Mouse (Mus musculus): ENCODE data around the gene Chd1. TPM values are rescaled to one million over a fixed set of nuclear protein-coding genes. Genes with fewer than 3 reads are reported as not detected.

The Chd1 gene
- polyA plus RNA-seq, 1 experiment from 2014 or later: 35.7 TPM

DNA sequence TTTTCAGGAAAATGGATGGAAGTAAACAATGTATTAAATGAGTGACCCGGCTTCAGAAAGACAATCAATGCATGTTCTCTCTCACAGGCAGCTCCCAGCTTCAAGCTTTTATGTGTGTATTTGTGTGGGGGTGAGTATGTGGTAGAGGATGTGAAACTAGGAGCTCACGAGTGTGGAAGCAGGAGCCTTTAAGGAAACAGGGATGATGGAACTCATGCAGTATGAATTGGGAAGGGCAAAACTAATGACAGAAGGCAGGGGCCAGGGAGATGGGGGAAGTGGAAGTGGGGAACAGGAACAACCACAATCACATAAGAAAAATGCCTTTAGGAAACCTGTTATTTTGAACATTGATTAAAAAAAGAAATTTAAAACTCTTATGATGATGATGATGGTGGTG lies 9.2 kb upstream of the Chd1 start:
- Histone ChIP-seq H3K9me3 (ENCODE audit: control insufficient read depth, low read depth, low read length) (no peaks in the 10 kb centered on the region), H3K27ac (ENCODE audit: low read length) (no peak overlapping the region), H3K4me1 (ENCODE audit: control insufficient read depth, insufficient read depth, low read length) (no peaks in the 10 kb centered on the region), H3K4me3 (ENCODE audit: low read depth, low read length) (no peak overlapping the region), H3K27me3 (ENCODE audit: control insufficient read depth, insufficient read depth, low read length) (no peaks in the 10 kb centered on the region), H3K9ac (replicated peaks; ENCODE audit: low read depth, low read length) (no peak overlapping the region), H3K4me2 (replicated peaks; ENCODE audit: low read depth, low read length) (no peak overlapping the region), H3K36me3 (ENCODE audit: control insufficient read depth, insufficient read depth, low read length) (no peaks in the 10 kb centered on the region)
- ATAC-seq (ENCODE audit: insufficient number of reproducible peaks, insufficient read depth, low FRiP score, low read depth): no peak
- 77% methylated on average over 2 of the region's 2 CpGs for WGBS

- Histone ChIP-seq H3K9me3 (ENCODE audit: control insufficient read depth, low read depth, low read length) (no peaks in the 10 kb centered on the region), H3K27ac (ENCODE audit: low read length) (no peak overlapping the region), H3K9ac (replicated peaks; ENCODE audit: low read depth, low read length) (no peak overlapping the region), H3K4me2 (replicated peaks; ENCODE audit: low read depth, low read length) (no peak overlapping the region), H3K4me3 (ENCODE audit: low read depth, low read length) (no peak overlapping the region), H3K27me3 (ENCODE audit: control insufficient read depth, insufficient read depth, low read length) (no peaks in the 10 kb centered on the region), H3K36me3 (ENCODE audit: control insufficient read depth, insufficient read depth, low read length) (no peaks in the 10 kb centered on the region), H3K4me1 (ENCODE audit: control insufficient read depth, insufficient read depth, low read length) (no peaks in the 10 kb centered on the region)
- no peak for ATAC-seq (ENCODE audit: insufficient number of reproducible peaks, insufficient read depth, low FRiP score, low read depth)
- 79% methylated on average over 3 of the region's 3 CpGs for WGBS
These were observed 5.8 kb upstream of the Chd1 start for GRCm38 (mm10) chr17:15698956-15699355.

DNA sequence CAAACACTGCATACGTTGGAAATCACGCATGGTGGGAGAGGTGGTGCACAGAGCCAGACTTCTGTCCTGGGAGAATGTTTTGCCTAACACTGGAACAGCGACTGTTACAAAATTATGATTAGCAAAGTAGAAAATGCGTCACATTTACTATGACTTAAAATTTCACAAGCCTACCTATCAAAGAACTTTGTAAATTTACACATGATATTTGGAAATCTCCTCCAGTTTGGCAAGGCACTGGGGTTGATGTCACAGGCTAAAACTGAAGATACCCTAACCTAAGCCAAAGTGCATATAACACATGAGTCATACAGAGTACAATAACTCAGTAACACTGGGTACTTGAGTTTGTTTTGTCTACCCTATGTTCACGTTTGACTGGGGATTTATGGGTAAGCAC lies 3.3 kb upstream of the Chd1 start:
- H3K27me3 ChIP-seq (ENCODE audit: control insufficient read depth, insufficient read depth, low read length): no peaks in the 10 kb centered on the region
- H3K9me3 ChIP-seq (ENCODE audit: control insufficient read depth, low read depth, low read length): no peaks in the 10 kb centered on the region
- no peak overlapping the region for H3K4me3 ChIP-seq (ENCODE audit: low read depth, low read length)
- H3K4me2 ChIP-seq (replicated peaks; ENCODE audit: low read depth, low read length): no peak overlapping the region
- no peak overlapping the region for H3K27ac ChIP-seq (ENCODE audit: low read length)
- no peak overlapping the region for H3K9ac ChIP-seq (replicated peaks; ENCODE audit: low read depth, low read length)
- WGBS: 87% methylated on average over 5 of the region's 5 CpGs
- no peak for ATAC-seq (ENCODE audit: insufficient number of reproducible peaks, insufficient read depth, low FRiP score, low read depth)
- H3K36me3 ChIP-seq (ENCODE audit: control insufficient read depth, insufficient read depth, low read length): no peaks in the 10 kb centered on the region
- H3K4me1 ChIP-seq (ENCODE audit: control insufficient read depth, insufficient read depth, low read length): peaks cover 2% of the 10 kb centered on the region; the same call in 1 of the 2 replicates

- Histone ChIP-seq H3K36me3 (ENCODE audit: control insufficient read depth, insufficient read depth, low read length) (peaks cover 11% of the 10 kb centered on the region), H3K4me1 (ENCODE audit: control insufficient read depth, insufficient read depth, low read length) (peaks cover 5% of the 10 kb centered on the region; the same call in 1 of the 2 replicates), H3K4me2 (replicated peaks; ENCODE audit: low read depth, low read length) (peak overlapping the region; percentile 55), H3K27me3 (ENCODE audit: control insufficient read depth, insufficient read depth, low read length) (no peaks in the 10 kb centered on the region), H3K27ac (ENCODE audit: low read length) (peak overlapping the region; percentile 91), H3K9me3 (ENCODE audit: control insufficient read depth, low read depth, low read length) (no peaks in the 10 kb centered on the region), H3K9ac (replicated peaks; ENCODE audit: low read depth, low read length) (peak overlapping the region; percentile 83), H3K4me3 (ENCODE audit: low read depth, low read length) (peak overlapping the region; percentile 88)
- no peak for ATAC-seq (ENCODE audit: insufficient number of reproducible peaks, insufficient read depth, low FRiP score, low read depth)
- WGBS: 4% methylated on average over 12 of the region's 12 CpGs
These were observed 651 bp upstream of the Chd1 start for GRCm38 (mm10) chr17:15704158-15704474.

- Histone ChIP-seq H3K36me3 (ENCODE audit: control insufficient read depth, insufficient read depth, low read length) (peaks cover 11% of the 10 kb centered on the region), H3K27ac (ENCODE audit: low read length) (peak overlapping the region; percentile 91), H3K4me1 (ENCODE audit: control insufficient read depth, insufficient read depth, low read length) (peaks cover 5% of the 10 kb centered on the region; the same call in 1 of the 2 replicates), H3K9ac (replicated peaks; ENCODE audit: low read depth, low read length) (peak overlapping the region; percentile 83), H3K4me2 (replicated peaks; ENCODE audit: low read depth, low read length) (peak overlapping the region; percentile 77), H3K4me3 (ENCODE audit: low read depth, low read length) (peak overlapping the region; percentile 88), H3K9me3 (ENCODE audit: control insufficient read depth, low read depth, low read length) (no peaks in the 10 kb centered on the region), H3K27me3 (ENCODE audit: control insufficient read depth, insufficient read depth, low read length) (no peaks in the 10 kb centered on the region)
- peak; percentile 57 for ATAC-seq (ENCODE audit: insufficient number of reproducible peaks, insufficient read depth, low FRiP score, low read depth)
- 1% methylated on average over 74 of the region's 89 CpGs for WGBS
These were observed 827 bp downstream of the Chd1 start for GRCm38 (mm10) chr17:15705303-15706284.

- peaks cover 4% of the 10 kb centered on the region; the same call in 1 of the 2 replicates for H3K4me1 ChIP-seq (ENCODE audit: control insufficient read depth, insufficient read depth, low read length)
- H3K27ac ChIP-seq (ENCODE audit: low read length): no peak overlapping the region
- no peak overlapping the region for H3K4me2 ChIP-seq (replicated peaks; ENCODE audit: low read depth, low read length)
- WGBS: 71% methylated on average over 4 of the region's 4 CpGs
- no peaks in the 10 kb centered on the region for H3K9me3 ChIP-seq (ENCODE audit: control insufficient read depth, low read depth, low read length)
- no peak overlapping the region for H3K4me3 ChIP-seq (ENCODE audit: low read depth, low read length)
- no peaks in the 10 kb centered on the region for H3K27me3 ChIP-seq (ENCODE audit: control insufficient read depth, insufficient read depth, low read length)
- H3K9ac ChIP-seq (replicated peaks; ENCODE audit: low read depth, low read length): no peak overlapping the region
- no peaks in the 10 kb centered on the region; the same call in 1 of the 2 replicates for H3K36me3 ChIP-seq (ENCODE audit: control insufficient read depth, insufficient read depth, low read length)
- no peak for ATAC-seq (ENCODE audit: insufficient number of reproducible peaks, insufficient read depth, low FRiP score, low read depth)
These were observed 9.7 kb downstream of the Chd1 start for GRCm38 (mm10) chr17:15714507-15714906.

DNA sequence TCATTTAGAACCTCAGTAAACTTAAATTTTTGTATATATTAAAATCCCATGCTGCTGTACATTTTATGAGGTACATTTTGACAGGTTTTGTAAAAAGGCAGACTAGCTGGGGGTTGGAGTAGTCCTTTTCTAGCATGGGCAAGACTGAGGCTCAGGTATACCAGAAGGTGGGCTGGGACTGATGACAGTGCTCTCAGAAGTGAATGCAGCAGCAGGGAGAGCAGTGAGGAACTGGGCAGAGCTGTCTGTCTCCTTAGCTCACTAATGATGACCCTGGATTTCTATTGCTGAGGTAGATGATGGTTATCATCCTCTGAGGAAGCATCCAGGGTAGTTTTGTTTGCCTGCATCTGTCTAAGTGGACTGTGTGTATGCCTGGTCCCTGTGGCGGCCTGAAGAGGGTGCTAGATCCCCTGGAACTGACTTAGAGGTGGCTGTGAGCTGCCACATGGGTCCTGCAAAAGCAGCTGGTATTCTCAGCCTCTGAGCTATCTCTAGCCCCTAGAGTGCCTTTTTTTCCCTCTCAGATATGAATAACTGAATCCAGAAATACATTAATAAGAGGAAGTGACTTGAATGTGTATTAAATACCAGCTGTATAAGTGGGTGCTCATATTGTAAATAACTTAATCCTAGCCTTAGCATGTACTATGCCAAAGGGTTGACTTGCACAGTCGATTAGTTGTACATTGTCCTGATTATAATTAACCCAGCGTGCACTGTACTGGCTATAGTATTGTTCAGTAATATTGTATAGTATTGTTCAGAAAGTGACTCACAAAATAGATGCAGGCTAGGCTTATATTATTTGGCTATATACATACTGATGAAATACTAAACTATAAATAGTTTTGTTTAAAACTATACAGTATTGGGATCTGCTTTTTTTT lies 10.5 kb downstream of the Chd1 start:
- Histone ChIP-seq H3K9ac (replicated peaks; ENCODE audit: low read depth, low read length) (no peak overlapping the region), H3K36me3 (ENCODE audit: control insufficient read depth, insufficient read depth, low read length) (no peaks in the 10 kb centered on the region; the same call in 1 of the 2 replicates), H3K27ac (ENCODE audit: low read length) (no peak overlapping the region), H3K27me3 (ENCODE audit: control insufficient read depth, insufficient read depth, low read length) (no peaks in the 10 kb centered on the region), H3K9me3 (ENCODE audit: control insufficient read depth, low read depth, low read length) (no peaks in the 10 kb centered on the region), H3K4me2 (replicated peaks; ENCODE audit: low read depth, low read length) (no peak overlapping the region), H3K4me3 (ENCODE audit: low read depth, low read length) (no peak overlapping the region), H3K4me1 (ENCODE audit: control insufficient read depth, insufficient read depth, low read length) (peaks cover 4% of the 10 kb centered on the region; the same call in 1 of the 2 replicates)
- WGBS: 76% methylated on average over 3 of the region's 3 CpGs
- ATAC-seq (ENCODE audit: insufficient number of reproducible peaks, insufficient read depth, low FRiP score, low read depth): no peak

DNA sequence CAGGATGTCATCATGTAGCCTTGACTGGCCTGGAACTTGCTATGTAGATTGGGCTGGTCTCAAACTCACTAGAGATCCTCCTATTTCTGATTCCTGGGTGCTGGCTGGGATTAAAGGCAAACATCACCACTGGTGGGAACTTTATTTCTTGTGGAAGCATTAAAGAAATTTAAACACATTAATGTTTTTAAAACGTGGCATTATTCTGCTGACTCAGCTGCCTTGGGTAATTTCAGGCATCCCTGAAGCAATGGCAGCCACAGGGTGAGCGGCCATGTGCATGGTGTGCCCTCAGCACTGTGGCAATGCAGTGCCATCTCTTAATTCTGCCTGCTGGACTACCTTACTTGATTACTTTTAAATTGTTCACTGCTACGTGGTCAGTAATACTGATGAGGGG lies 11.2 kb downstream of the Chd1 start:
- no peak for ATAC-seq (ENCODE audit: insufficient number of reproducible peaks, insufficient read depth, low FRiP score, low read depth)
- no peaks in the 10 kb centered on the region for H3K27me3 ChIP-seq (ENCODE audit: control insufficient read depth, insufficient read depth, low read length)
- H3K36me3 ChIP-seq (ENCODE audit: control insufficient read depth, insufficient read depth, low read length): no peaks in the 10 kb centered on the region; the same call in 1 of the 2 replicates
- no peaks in the 10 kb centered on the region for H3K9me3 ChIP-seq (ENCODE audit: control insufficient read depth, low read depth, low read length)
- no peak overlapping the region for H3K9ac ChIP-seq (replicated peaks; ENCODE audit: low read depth, low read length)
- no peak overlapping the region for H3K4me3 ChIP-seq (ENCODE audit: low read depth, low read length)
- peaks cover 4% of the 10 kb centered on the region; the same call in 1 of the 2 replicates for H3K4me1 ChIP-seq (ENCODE audit: control insufficient read depth, insufficient read depth, low read length)
- WGBS: 80% methylated on average over 3 of the region's 3 CpGs
- no peak overlapping the region for H3K27ac ChIP-seq (ENCODE audit: low read length)
- H3K4me2 ChIP-seq (replicated peaks; ENCODE audit: low read depth, low read length): no peak overlapping the region
